Mouse (Mus musculus): Measurements from ENCODE around the gene Uhrf2. TPM values are rescaled to one million over a fixed set of nuclear protein-coding genes. Genes with fewer than 3 reads are reported as not detected.
"Not testable (repeated sequence)": the region's sequence is repeated elsewhere in the genome, so short reads cannot be mapped to it uniquely, and the experiment has no call there.

The Uhrf2 gene
- total and polyA plus RNA-seq, 3 experiments, result 15.9 to 20.3 (median 17.6) TPM

- TF ChIP-seq POLR2A (IDR thresholded peaks at IDR 0.05; ENCODE audit: insufficient read depth, low read depth, low read length) (no peak), CTCF (IDR thresholded peaks at IDR 0.05) (no peak), EP300 (IDR thresholded peaks at IDR 0.05; ENCODE audit: insufficient read depth, low read depth, low read length) (no peak)
- Histone ChIP-seq H3K27me3 (ENCODE audit: control insufficient read depth, insufficient read depth, low read length) (no peaks in the 10 kb centered on the region), H3K36me3 (ENCODE audit: control insufficient read depth, insufficient read depth, low read length) (no peaks in the 10 kb centered on the region), H3K4me3 (no peak within 1 kb of the TSS), H3K27ac (no peak within 1 kb of the TSS), H3K79me2 (replicated peaks; ENCODE audit: control insufficient read depth, insufficient read depth, low read length) (no peaks in the 10 kb centered on the region), H3K9ac (ENCODE audit: low read depth, low read length) (no peak within 1 kb of the TSS), H3K4me1 (ENCODE audit: control insufficient read depth, insufficient read depth, low read length) (no peaks in the 10 kb centered on the region)
- no peak for DNase-seq
- WGBS, result 90% methylated on average over 9 of the region's 9 CpGs
- intact Hi-C loops (cut with DNase I), result no loop called here
Measured at GRCm38 (mm10) chr19:30003621-30004020, 26.7 kb upstream of the Uhrf2 start, which contains the start of gene Trpd52l3. Trpd52l3 (plus strand) TSS chr19:30003790.

- H3K27ac ChIP-seq, result no peak overlapping the region
- H3K79me2 ChIP-seq (replicated peaks; ENCODE audit: control insufficient read depth, insufficient read depth, low read length), result no peaks in the 10 kb centered on the region
- no peak overlapping the region for H3K9ac ChIP-seq (ENCODE audit: low read depth, low read length)
- no peaks in the 10 kb centered on the region for H3K27me3 ChIP-seq (ENCODE audit: control insufficient read depth, insufficient read depth, low read length)
- WGBS, result 70% methylated on average over 3 of the region's 3 CpGs
- H3K4me3 ChIP-seq, result no peak overlapping the region
- DNase-seq, result no peak
- H3K4me1 ChIP-seq (ENCODE audit: control insufficient read depth, insufficient read depth, low read length), result no peaks in the 10 kb centered on the region
- H3K36me3 ChIP-seq (ENCODE audit: control insufficient read depth, insufficient read depth, low read length), result no peaks in the 10 kb centered on the region
- intact Hi-C loops (cut with DNase I), result no loop called here
- TF ChIP-seq EP300 (IDR thresholded peaks at IDR 0.05; ENCODE audit: insufficient read depth, low read depth, low read length), result no peak
- no peak for TF ChIP-seq CTCF (IDR thresholded peaks at IDR 0.05)
- TF ChIP-seq POLR2A (IDR thresholded peaks at IDR 0.05; ENCODE audit: insufficient read depth, low read depth, low read length), result no peak
Measured at GRCm38 (mm10) chr19:30006371-30006770, 23.9 kb upstream of the Uhrf2 start.

- WGBS, result 34% methylated on average over 13 of the region's 13 CpGs
- no peak for DNase-seq
- H3K4me1 ChIP-seq (ENCODE audit: control insufficient read depth, insufficient read depth, low read length), result no peaks in the 10 kb centered on the region
- H3K27ac ChIP-seq, result no peak overlapping the region
- intact Hi-C loops (cut with DNase I), result no loop called here
- TF ChIP-seq EP300 (IDR thresholded peaks at IDR 0.05; ENCODE audit: insufficient read depth, low read depth, low read length) (no peak), POLR2A (IDR thresholded peaks at IDR 0.05; ENCODE audit: insufficient read depth, low read depth, low read length) (no peak), CTCF (IDR thresholded peaks at IDR 0.05) (no peak)
- no peak overlapping the region for H3K9ac ChIP-seq (ENCODE audit: low read depth, low read length)
- no peaks in the 10 kb centered on the region for H3K79me2 ChIP-seq (replicated peaks; ENCODE audit: control insufficient read depth, insufficient read depth, low read length)
- H3K4me3 ChIP-seq, result no peak overlapping the region
- H3K36me3 ChIP-seq (ENCODE audit: control insufficient read depth, insufficient read depth, low read length), result no peaks in the 10 kb centered on the region
- no peaks in the 10 kb centered on the region for H3K27me3 ChIP-seq (ENCODE audit: control insufficient read depth, insufficient read depth, low read length)
Measured at GRCm38 (mm10) chr19:30010520-30011296, 19.6 kb upstream of the Uhrf2 start.

- no peaks in the 10 kb centered on the region for H3K79me2 ChIP-seq (replicated peaks; ENCODE audit: control insufficient read depth, insufficient read depth, low read length)
- H3K4me3 ChIP-seq, result no peak overlapping the region
- 54% methylated on average over 3 of the region's 3 CpGs for WGBS
- no peak overlapping the region for H3K27ac ChIP-seq
- DNase-seq, result no peak
- H3K9ac ChIP-seq (ENCODE audit: low read depth, low read length), result no peak overlapping the region
- no peaks in the 10 kb centered on the region for H3K27me3 ChIP-seq (ENCODE audit: control insufficient read depth, insufficient read depth, low read length)
- intact Hi-C loops (cut with DNase I), result no loop called here
- no peaks in the 10 kb centered on the region for H3K4me1 ChIP-seq (ENCODE audit: control insufficient read depth, insufficient read depth, low read length)
- H3K36me3 ChIP-seq (ENCODE audit: control insufficient read depth, insufficient read depth, low read length), result no peaks in the 10 kb centered on the region
- TF ChIP-seq CTCF (IDR thresholded peaks at IDR 0.05) (no peak), EP300 (IDR thresholded peaks at IDR 0.05; ENCODE audit: insufficient read depth, low read depth, low read length) (no peak), POLR2A (IDR thresholded peaks at IDR 0.05; ENCODE audit: insufficient read depth, low read depth, low read length) (no peak)
Measured at GRCm38 (mm10) chr19:30014331-30014730, 16.0 kb upstream of the Uhrf2 start.

- no peak for DNase-seq
- intact Hi-C loops (cut with DNase I), result no loop called here
- H3K9ac ChIP-seq (ENCODE audit: low read depth, low read length), result no peak overlapping the region
- H3K79me2 ChIP-seq (replicated peaks; ENCODE audit: control insufficient read depth, insufficient read depth, low read length), result no peaks in the 10 kb centered on the region
- H3K27ac ChIP-seq, result no peak overlapping the region
- H3K36me3 ChIP-seq (ENCODE audit: control insufficient read depth, insufficient read depth, low read length), result no peaks in the 10 kb centered on the region
- no peak overlapping the region for H3K4me3 ChIP-seq
- H3K27me3 ChIP-seq (ENCODE audit: control insufficient read depth, insufficient read depth, low read length), result no peaks in the 10 kb centered on the region
- H3K4me1 ChIP-seq (ENCODE audit: control insufficient read depth, insufficient read depth, low read length), result no peaks in the 10 kb centered on the region
- WGBS, result 78% methylated on average over 6 of the region's 6 CpGs
- no peak for TF ChIP-seq POLR2A (IDR thresholded peaks at IDR 0.05; ENCODE audit: insufficient read depth, low read depth, low read length)
- TF ChIP-seq CTCF (IDR thresholded peaks at IDR 0.05), result no peak
- TF ChIP-seq EP300 (IDR thresholded peaks at IDR 0.05; ENCODE audit: insufficient read depth, low read depth, low read length), result no peak
Measured at GRCm38 (mm10) chr19:30016156-30016555, 14.2 kb upstream of the Uhrf2 start.

GRCm38 (mm10) chr19:30023419-30023818, 6.9 kb upstream of the Uhrf2 start:
- H3K27ac ChIP-seq; DNase-seq; H3K36me3 ChIP-seq (ENCODE audit: control insufficient read depth, insufficient read depth, low read length); intact Hi-C loops (cut with DNase I); H3K9ac ChIP-seq (ENCODE audit: low read depth, low read length); H3K79me2 ChIP-seq (replicated peaks; ENCODE audit: control insufficient read depth, insufficient read depth, low read length); H3K4me1 ChIP-seq (ENCODE audit: control insufficient read depth, insufficient read depth, low read length); H3K27me3 ChIP-seq (ENCODE audit: control insufficient read depth, insufficient read depth, low read length); H3K4me3 ChIP-seq: not testable (repeated sequence)
- WGBS, result 97% methylated on average over 10 of the region's 10 CpGs
